Mouse (Mus musculus): ENCODE measurements at regions not wholly inside any gene's neighbourhood (a gene's known extent, or its start where the extent isn't known, plus 50 kb on each side); places are given as distances from the start of the nearest gene placed in this dataset.

DNA sequence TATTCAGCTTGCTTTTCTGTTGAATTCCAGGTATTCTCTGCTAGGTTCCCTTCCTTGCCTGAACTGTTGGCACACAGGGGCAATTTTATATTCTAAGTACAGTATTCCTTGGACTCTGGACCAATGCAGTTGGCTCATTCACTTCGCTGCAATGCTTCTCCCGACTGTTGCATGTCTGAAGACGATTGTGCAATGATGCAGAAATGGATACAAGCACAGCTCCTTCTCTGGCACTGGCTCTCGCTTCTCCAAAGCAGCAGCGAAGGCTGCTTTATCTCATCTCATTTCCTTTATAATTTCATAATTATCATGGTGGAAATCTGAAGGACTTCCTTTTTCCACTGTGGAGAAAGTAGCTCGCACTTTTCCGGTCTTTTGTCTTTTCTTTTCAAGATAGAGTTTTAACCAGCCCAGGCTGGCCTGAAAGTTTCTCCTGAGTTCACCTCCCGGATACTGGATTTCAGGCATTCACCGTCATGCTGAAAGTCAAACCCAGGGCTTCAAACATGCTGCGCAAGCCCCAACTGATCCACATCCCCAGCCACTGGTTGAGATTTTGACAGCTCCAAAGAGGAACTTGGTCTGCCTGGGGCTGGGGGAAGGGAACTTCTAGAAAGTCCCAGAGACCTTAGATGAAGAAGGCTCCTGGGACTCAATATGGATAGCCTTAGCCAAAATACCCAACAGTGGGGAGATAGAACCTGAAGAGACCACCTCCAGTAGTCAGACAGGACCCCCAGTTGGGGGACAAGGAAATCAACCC lies 55.6 kb upstream of the Akirin2 start:
- no peak for DNase-seq (ENCODE audit: low spot score)

DNA sequence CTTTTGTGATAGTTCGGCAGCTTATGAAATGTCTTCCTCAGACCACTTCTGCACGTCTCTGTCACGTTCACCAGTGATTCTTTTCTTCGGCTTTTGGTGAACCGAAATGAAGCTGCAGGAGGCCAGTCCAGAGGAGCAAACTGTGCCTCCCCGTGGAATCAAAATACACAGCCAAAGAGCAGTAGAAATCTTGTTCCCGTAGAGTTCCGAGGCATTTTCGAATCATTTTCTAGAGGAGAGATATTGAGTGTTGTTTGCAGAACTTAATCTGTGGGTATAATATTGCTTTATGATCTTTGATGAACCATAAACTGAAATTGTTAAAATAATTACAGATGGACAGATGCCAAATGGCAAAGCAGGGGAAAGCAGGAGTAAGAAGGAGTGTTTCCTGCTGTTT lies 52.4 kb upstream of the Akirin2 start:
- DNase-seq (ENCODE audit: low spot score), result no peak

DNA sequence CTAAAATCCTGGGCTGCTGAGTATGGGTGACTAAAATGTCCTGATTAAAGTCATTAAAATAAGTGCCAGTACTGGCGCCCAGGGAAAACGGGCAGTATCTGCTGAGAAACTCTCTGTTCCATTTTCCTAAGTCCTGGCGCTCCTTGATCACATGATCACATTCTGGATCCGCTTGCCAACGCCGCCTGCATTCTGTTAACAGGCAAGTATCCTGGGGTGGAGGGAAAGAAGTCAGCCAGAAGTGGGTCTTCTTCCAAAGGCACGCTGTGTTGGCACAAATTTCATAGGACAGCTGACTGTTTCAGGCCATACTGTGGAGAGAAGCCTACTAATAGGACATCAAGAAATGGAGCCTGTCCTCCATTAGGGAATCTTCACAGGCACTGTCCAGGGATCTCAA lies 52.0 kb upstream of the Akirin2 start:
- no peak for DNase-seq (ENCODE audit: low spot score)

DNA sequence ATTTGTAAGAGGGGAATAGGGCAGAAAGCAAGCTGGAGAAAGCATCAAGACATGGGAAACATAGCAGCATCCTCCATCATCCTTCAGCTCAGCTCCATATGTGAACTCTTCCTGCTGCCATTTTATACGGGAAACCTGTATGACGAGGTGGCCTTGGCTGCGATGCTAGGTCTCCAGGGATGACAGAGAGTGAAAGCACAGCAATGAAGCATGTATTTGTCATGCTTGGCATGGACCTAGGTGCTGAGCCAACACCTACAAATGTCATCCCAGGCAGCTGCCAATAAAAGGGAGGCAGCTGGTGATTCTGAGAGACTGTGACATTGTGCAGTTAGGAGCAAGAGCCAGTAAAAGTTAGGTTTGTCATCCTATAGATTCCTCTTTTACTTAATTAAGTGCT lies 51.0 kb upstream of the Akirin2 start:
- no peak for DNase-seq (ENCODE audit: low spot score)

All from left cerebral cortex, adult 11 months (tissue).